Mouse (Mus musculus): ENCODE measurements at regions not wholly inside any gene's neighbourhood (a gene's known extent, or its start where the extent isn't known, plus 50 kb on each side); places are given as distances from the start of the nearest gene placed in this dataset.
"Not testable (repeated sequence)": the region's sequence is repeated elsewhere in the genome, so short reads cannot be mapped to it uniquely, and the experiment has no call there.

DNA sequence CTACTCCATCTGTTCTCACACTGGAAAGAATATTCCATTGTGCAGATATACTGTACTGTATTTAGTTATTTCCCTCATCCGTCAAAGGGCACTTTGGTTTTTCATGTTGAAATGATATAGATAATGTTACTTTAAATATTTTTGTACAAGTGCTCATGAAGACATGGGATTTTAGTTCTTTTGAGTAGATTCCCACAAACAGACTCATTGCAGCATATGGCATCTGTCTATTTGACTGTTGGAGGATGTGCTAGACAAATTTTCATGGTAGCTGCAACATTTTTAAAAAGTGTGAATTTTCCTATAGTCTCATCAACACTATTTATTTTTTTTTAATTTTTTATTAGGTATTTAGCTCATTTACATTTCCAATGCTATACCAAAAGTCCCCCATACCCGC lies 502.5 kb downstream of the Hdgfl1 start:
- no peak for DNase-seq (ENCODE audit: low spot score)

DNA sequence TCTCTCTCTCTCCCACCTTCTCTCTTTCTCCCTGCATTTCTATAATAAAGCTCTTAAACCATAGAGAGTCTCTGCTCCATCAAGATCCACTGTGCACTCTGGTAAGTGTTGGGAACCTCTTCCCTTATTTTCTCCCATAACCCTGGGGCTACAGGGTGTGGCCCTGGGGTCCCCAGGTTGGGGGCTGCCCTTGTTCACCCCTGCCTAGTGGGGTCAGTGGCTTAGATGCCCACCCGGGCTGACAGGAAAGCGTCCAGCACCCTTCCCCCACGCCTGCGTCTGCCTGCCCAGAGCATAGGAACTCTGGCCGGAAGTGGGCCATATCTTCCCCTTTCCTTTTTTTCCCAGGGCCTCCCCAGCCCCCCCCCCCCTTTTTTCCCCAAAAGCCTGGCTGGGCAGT lies 534.0 kb downstream of the Hdgfl1 start:
- DNase-seq (ENCODE audit: low spot score): no peak

- no peak for DNase-seq (ENCODE audit: low spot score)
Measured at GRCm38 (mm10) chr13:26234703-26235102, 535.3 kb downstream of the Hdgfl1 start.

DNA sequence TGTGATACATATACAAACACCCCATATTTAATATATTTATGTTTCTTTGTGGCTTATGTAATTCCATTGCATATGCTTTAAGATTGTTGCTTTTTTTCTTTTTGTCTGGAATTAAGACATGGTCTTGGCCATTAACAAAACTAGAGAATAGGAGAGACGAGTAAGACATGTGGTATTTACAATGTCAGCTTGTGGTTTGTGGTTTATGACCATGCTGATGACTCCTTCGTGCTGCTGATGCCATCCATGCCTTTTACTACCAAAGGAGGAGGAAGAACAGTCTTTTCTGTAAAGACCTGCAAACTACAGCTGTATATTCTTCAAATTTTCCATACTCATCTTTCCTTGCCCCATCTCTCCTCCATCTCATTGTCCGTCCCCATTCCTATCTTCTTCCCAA lies 552.7 kb downstream of the Hdgfl1 start:
- DNase-seq (ENCODE audit: low spot score): no peak

DNA sequence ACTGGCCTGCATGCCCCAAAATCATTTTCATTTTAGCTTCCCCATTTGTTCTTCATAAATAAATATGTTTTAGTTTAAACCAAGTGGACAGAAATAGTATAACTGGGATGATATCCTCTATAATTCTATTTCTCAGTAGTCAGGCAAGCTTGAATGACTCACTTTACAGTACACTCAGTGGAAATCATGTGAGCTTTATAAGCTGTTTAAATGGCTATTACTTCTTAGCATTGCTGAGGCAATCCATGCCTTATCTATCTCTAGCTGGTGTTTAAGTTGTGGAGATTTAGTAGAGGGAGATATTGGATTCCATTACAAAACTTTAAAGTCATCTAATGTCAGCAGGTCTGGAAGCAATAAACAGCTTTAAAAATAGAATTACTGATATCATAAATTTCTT lies 553.4 kb downstream of the Hdgfl1 start:
- DNase-seq (ENCODE audit: low spot score): no peak

DNA sequence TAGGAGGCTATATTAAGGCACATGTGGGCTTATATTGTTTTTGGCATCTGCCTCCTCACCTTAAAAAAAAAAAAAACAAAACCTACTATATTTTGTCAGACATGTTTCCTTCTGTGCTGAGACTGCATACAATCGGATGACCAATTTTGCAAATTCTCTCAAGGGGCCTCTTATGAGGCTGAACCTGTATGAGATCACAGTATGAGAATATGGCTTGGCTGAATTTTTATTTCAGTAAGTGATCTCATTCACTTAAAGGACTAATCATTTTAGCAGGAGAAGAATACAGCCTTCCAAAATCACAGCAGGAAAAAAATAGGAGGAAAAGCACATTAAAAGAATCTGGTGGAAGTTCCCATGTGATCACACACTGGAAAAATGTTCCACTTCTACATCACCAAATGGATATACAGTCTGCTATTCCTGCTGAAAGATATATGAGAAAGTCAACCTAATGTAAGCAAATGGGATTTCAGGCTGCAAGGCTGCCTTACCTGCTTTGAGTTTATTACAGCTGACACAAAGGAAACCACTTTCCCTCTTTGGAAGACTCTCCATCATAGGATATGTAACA lies 564.3 kb downstream of the Hdgfl1 start:
- no peak for DNase-seq (ENCODE audit: low spot score)

DNA sequence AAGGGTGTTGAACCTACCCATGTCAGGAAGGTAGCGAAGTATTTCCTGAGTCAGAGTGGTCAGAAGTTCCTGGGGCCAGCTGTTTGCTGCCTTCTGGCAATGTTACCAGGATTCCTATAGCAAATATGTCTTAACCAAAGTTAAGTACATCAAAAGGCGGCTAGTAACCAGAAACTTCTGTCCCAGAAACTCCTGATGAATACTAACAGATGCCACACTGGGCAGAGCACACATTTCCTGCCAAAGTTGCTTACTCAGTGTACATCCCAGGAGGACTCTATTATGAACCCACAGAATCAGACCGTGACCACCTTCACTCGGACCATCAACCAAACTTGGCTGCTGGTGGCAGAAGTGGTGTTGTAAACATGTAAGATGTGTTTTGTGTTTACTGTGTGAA lies 575.3 kb downstream of the Hdgfl1 start:
- DNase-seq (ENCODE audit: low spot score): no peak

DNA sequence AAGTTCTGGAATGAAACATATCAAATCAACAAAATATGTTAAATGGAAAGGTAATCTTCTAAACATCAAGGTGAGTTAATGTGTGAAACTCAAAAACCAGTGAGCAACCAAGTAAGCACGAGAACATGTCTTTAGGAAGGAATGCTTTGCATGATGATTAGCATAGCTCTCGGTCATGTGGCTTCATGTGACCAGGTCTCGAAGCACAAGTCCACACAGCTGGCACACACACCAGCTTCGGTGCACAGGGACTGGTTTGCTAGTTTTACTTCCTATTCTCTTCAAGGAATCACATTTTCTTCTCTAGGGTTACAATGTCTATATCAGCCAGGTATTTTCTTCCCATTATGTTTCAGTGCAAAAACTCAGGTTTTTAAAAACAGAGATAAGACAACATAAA lies 586.1 kb downstream of the Hdgfl1 start:
- DNase-seq (ENCODE audit: low spot score): no peak

GRCm38 (mm10) chr13:26171891-26172482 lies 598.0 kb downstream of the Hdgfl1 start:
- no peak for DNase-seq (ENCODE audit: low spot score)

DNA sequence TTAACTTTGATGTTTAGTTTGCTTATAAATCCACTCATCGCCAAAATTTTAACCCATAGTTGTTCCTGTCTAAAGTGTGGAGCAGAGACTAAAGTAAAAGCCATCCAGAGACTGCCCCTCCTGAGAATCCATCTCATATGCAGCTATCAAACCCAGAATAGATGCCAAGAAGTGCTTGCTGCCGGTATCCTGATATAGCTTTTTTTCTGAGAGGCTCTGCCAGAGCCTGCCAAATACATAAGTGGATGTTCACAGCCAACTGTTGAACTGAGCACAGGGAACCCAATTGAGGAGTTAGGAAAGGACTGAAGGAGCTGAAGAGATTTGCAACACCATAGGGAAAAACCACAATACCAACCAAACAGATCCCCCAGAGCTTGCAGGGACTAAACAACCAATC lies 600.3 kb downstream of the Hdgfl1 start:
- DNase-seq (ENCODE audit: low spot score): no peak

DNA sequence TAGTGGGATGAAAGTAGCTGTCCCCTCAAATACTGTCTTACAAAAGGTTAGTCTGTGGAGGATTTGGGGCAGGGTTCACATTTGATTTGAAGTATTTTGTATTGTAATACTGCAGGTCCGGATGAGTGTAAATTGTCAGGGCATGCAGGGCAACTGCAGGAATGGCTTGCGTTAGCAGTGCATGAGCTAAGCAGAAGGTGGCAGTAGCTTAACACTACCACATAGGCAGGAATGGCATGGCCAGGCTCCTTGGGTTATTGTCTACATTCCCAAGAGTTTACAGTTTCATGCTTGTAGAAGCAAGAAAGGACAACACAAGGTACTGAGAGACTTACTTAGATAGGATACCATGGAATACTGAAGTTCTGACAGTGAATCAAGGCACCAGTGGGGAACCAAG lies 611.3 kb downstream of the Hdgfl1 start:
- DNase-seq (ENCODE audit: low spot score): no peak

DNA sequence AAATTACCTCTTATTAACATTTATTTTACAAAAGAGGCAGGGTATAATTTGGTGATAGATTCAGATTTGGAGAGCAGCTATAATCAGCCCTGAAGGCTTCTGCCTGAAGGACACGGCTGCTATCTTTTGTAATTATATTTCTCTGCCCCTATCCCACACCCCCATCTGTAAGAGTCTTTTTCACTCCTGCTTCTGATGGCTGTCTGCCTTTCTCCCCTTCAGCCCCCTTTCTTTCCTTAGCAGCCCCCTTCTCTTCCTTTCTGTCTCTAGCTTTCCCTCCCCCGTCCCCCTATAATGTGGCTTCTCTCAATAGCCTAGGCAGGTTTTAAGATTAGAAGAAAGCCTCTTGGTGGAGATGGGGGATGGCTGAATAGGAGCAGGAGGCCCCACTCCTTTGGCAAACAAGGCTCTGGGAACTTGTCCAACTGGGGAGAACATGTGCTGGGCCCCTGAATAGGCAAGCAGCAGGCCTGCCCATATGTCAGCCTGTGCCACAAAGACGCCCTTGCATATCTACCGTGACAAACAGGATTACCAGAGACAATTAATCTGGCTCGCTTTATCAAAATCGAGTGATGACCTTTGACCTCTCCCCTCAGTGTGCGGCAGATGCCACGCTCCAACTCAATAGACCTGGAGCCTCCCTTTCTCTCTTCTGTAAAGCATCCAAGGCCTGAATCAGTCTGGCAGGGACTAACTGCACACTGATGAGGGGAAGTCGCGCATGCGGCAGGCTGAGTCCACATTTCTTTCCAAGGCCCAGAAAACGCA lies 615.1 kb downstream of the Hdgfl1 start:
- no peak for DNase-seq (ENCODE audit: low spot score)

- DNase-seq (ENCODE audit: low spot score): no peak
Measured at GRCm38 (mm10) chr13:26154251-26154650, 615.7 kb downstream of the Hdgfl1 start.

- DNase-seq (ENCODE audit: low spot score): no peak
Measured at GRCm38 (mm10) chr13:26153093-26153492, 616.9 kb downstream of the Hdgfl1 start.

DNA sequence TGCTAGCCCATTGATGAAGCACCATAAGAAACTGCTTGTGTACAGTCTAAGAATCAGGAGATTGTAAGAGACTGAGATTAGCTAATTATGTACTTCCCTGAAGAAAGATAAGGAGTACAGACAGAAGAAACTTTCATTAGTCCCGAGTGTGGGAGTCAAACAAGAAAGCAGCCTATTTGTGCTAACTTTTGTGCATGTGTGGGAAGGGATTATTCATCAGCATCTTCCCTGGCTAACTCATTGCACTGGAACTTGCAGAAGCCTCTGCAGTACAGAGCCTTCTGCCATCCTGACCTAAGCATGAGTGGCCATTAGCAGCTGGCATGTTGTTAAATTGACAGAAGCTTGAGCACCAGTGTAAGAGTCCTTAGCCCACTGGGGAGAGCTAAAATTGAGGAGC lies 619.5 kb downstream of the Hdgfl1 start:
- DNase-seq (ENCODE audit: low spot score): no peak

DNA sequence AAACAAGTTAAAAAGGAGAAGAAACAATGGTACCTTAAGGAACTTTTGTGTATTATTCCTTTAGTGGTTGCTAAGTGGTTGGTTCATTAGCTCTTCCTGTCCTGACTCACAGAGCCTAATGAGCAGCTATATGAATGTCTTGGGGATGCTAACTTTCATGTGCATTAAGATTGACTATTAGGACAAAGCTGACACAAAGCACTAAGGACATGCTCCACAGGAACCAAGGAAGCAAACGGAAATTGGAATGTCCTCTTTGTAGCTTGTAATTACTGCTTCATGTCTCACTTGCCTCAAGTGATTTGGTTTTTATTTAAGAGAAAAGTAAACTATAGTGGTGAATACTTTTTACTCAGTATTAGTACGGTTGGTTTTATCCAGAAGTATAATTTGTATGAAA lies 627.2 kb downstream of the Hdgfl1 start:
- DNase-seq (ENCODE audit: low spot score): no peak

DNA sequence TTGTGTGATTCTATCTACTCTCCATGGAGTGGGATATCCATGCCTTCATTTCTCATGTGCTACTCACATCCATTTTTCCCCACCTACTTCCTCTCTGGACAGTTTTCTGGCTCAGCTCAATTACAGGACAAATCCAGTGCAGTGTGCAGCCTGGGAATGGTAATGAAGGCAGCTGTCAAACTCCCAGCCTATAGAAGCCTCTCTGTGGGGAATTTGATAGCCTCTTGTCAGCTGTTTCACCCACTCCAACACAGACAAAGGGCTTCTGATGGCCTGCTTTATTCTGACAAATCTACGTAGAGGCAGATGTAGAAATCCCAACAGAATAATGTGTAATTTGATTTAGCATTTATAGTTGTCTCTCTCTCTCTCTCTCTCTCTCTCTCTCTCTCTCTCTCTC lies 650.6 kb downstream of the Hdgfl1 start:
- DNase-seq (ENCODE audit: low spot score): no peak

- DNase-seq (ENCODE audit: low spot score): no peak
Measured at GRCm38 (mm10) chr13:26114136-26114535, 655.8 kb downstream of the Hdgfl1 start.

- DNase-seq (ENCODE audit: low spot score): not testable (repeated sequence)
Measured at GRCm38 (mm10) chr13:26113723-26114122, 656.2 kb downstream of the Hdgfl1 start.

GRCm38 (mm10) chr13:26112579-26112978 lies 657.4 kb downstream of the Hdgfl1 start:
- no peak for DNase-seq (ENCODE audit: low spot score)

DNA sequence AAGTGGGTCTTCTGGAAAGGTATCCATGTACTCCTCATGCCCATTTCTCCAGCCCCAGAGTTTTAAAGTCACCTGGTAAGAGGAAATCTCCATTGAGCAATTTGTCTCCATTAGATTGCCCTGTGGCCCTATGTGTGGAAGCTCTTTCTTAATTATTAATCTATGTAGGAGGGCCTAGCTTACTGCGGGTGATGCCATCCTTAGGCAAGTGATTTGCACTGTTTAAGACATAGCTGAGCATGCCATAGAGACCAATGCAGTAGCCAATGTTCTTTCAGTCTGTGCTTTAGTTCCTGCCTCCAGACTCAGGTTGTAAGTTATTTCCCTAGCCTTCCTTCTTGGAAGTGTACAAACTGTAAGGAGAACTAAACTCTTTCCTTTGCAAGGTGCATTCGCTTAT lies 661.0 kb downstream of the Hdgfl1 start:
- DNase-seq (ENCODE audit: low spot score): no peak

- DNase-seq (ENCODE audit: low spot score): no peak
Measured at GRCm38 (mm10) chr13:26088727-26089126, 681.2 kb downstream of the Hdgfl1 start.

DNA sequence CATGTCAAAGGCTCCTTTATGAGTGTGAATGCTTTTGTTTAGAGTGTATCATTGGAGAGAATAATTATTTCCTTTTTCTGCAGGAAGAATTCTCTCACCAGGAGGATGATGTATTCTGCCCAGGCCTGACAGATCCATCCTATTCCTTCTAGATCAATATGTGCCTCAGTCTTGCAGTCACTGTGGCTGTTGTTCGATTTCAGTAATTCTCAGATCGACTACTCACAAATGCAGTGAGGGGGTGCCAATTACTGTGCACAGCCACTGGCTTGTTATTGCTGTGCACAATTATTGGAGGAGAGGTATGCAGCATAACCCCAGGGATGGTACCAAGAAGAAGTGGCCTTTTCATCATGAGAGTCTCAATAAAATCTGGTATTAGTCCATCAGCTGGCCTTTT lies 689.2 kb downstream of the Hdgfl1 start:
- DNase-seq (ENCODE audit: low spot score): no peak

Data from heart, adult 8-10 months (tissue).